Mouse (Mus musculus) spleen, postnatal 14 days (tissue): ENCODE results near the gene Klhl29.
"Not testable (repeated sequence)": the region's sequence is repeated elsewhere in the genome, so short reads cannot be mapped to it uniquely, and the experiment has no call there.

Experiments used
- DNase-seq, 2 experiments: peaks; one replicate each; pipeline ENCODE4 v3.0.0; 2021 to 2022; ENCODE audit warnings: low spot score in 2 of 2

Klhl29 gene

DNA sequence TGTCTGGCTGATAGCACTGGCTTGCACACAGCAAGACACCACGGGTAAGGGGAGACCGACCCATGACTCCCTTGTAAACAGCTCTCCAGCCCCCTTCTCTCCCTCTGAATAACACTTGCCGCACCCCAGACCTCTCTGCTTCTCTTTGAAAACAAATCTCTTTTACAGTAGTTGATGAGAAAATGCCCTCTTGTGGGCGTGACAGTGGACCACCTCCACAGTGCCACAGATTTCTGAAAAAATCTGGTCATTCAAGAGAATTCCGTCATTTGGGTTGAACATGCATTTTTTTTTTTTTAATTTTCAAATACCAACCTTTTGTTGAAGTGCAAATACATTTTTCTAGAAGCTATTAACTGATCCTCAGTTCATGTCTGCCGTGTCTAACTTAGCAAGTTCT lies 17.0 kb downstream of the Klhl29 start:
- no peak for DNase-seq

DNA sequence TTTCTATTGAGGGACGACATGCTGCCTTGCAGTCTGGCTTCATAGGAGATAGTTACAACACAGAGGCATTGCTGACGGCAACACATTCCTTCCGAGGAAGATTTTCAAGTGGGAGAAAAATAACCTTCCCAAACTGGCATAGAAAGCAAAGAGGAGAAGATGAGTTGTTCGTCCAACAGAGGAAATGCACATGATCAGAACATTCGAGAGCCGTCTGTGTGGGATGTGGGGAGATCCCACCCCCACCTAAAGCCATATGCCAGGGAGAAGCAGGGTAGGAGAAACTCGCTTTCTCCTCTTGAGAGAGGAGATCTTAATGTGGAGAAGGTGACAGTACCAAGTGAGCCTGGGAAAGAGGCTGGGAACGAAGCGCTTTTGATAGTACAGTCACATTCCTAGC lies 22.1 kb downstream of the Klhl29 start:
- no peak for DNase-seq

DNA sequence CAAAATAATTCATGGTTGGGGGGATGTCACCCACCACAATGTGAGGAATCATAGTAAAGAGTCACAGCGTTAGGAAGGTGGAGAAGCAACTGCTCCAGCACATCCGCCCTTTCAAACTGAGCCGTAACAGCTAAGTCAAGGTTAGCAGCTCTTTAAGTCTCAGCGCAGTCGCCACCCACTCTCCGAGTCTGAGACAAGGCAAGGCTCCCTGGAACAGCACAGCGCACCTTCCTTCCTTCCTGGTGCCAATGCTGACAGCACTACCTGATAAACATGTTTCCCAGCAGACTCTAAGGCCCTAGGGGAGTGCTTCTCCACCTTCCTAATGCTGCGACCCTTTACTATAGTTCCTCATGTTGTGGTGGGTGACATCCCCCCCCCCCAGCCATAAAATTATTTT lies 22.7 kb downstream of the Klhl29 start:
- no peak for DNase-seq

DNA sequence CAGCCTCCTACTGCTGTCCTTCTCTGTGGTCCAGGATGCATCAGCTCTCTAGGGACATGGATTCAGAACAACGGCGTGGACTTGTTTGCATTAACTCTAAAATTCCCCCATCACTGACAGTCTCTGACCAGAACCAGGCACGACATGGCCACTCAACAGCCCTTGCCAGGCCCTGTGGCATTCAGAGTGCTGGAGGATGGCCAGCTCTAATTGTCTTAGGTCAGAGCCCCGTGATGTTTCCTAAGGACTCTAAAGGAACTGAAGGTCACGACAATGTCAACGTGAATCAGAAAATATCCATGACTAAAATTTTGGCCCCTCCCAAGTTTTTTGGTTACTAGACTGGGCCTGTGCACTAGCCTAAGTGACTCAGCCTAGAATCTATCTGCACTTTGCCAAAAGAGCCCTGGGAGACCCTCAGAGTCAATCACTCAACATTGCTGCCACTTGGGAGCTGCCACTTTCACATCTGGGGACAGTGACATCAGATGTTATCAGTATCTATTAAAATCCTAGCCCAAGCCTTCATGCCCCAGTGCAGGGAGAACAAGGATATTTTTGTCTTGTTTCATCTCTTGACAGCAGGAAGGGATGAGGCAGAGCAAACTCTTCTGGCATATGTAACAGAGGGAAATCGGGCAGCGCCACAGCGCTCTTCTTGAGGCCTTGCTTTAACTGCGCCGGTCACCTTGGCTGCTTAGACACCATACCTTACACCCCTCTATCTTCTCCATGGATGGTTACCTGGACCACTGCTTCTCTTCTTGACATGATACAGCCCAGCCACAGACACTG lies 24.8 kb downstream of the Klhl29 start:
- no peak for DNase-seq

DNA sequence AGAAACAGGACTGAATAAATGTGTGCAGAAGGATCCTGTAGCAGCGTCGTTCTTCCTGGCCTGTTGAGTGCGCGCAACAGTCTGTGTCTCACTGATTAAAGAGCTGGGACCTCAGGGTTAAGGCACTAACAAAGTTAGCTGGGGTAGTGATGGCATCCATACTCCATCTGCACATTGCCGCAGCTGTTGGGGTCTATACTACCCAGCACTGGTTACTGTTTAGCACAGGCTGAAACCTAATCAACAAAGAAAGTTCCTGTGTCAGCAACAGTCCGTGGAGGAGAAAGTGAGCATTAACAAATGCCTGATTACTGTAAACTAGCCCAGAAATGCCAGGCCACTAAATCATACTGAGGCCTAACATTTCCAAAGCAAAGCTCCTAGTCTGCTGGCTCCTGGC lies 30.4 kb downstream of the Klhl29 start:
- DNase-seq: no peak

- not testable (repeated sequence) for DNase-seq
Observed at GRCm38 (mm10) chr12:5344457-5344856, 31.0 kb downstream of the Klhl29 start.

GRCm38 (mm10) chr12:5340151-5340603 lies 35.3 kb downstream of the Klhl29 start:
- no peak for DNase-seq

DNA sequence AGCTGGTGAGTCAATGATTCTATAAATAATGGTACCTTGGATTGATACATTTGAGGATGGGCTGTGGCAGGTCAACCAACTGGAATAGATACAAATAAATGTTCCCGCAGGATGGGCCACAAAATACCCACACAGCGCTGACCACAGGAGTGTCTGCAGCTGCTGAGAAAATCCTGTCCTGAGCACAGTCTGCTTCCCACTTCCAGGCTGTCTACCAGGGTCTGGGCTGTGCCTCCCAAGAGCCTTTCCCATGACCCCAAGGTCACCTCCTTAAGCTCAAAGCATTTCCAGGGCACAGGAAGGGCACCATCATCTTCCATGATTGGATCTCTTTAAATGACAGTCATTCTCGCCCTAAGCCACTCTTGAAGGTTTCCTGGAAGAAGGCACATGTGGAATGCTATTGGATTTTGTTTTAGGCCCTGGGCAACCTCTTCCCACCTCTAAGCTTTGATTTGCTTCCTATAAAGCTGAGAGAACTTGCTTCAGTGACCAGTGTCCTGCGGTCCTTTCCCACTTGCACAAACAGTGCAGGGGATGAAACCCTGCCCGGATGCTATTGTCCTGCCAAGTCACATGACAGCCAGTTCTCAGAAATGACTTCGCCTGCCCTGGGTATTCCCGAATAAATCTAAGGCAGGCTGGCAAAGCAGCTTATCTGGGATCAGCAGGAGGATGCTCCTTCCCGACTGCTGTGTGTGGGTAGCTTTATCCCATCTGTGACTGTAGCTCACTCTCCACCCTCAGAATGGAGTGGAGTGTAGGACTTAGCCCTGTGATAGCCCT lies 38.4 kb downstream of the Klhl29 start:
- no peak for DNase-seq

DNA sequence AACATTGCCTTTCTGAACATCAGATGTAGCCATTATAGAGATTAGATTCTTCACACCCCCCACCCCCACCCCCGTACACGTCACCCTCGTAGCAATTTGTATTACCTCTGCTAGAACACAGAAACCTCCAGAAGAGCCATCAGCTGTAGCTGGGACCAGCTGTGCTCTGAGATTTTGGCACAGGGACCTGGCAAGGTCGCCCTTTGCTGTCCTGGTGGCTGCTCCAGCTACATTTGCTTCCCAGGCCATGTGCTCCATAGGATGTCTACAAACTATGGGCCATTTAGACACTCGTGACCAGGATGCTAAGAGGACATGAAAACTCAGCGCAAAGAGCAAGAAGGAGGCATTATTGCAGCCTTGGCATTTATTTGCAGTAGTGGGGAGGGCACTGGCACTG lies 39.2 kb downstream of the Klhl29 start:
- no peak for DNase-seq

- no peak for DNase-seq
Observed at GRCm38 (mm10) chr12:5334956-5335355, 40.5 kb downstream of the Klhl29 start.

DNA sequence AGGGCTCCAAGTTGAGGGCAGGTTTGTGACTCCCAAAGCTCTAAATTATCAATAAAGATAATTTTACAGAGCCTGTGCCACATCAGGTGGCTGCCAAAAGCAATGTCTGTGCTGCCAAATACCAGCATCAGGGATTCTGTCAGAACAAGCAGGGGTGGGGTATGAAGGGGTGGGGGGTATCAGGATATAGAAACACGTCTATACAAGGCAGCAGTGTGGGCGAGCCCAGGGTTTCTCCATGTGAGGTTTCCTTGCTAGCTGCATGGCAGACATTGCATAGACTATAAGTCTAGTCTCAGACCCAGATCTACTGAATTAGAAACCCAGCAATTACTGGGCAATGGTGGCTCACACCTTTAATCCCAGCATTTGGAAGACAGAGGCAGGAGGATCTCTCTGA lies 41.3 kb downstream of the Klhl29 start:
- no peak for DNase-seq

DNA sequence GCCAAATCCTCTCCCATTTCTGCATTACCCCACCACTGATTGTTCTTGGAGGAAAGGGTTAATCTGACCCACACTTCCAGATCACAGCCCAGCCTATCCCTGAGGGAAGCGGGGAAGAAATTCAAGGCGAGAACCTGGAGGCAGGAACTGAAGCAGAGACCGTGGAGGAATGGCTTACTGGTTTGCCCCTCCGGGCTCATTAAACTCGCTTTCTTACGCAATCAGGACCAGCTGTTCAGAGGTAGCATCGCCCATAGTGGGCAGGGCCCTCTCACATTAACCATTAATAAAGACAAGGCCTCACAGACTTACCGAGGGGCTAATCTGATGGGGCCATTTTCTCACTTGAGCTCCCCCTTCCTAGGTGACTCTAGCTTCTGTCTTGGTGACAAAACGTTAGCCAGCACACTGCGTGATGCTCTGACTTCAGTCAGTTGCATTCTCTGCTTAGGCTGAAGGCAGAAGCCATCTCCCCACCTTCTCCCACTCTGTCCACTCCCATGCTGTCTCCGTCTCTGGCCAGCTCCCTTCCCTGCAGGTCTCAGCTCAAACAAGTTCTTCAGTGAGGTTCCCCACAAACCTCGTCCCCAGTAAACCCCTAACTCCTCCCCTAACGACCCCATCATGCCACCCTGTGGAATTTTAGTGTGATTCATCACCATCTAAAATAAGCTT lies 43.5 kb downstream of the Klhl29 start:
- DNase-seq: no peak

GRCm38 (mm10) chr12:5330496-5331070 lies 44.9 kb downstream of the Klhl29 start:
- no peak for DNase-seq

GRCm38 (mm10) chr12:5322444-5323087 lies 52.9 kb downstream of the Klhl29 start:
- DNase-seq: no peak

- DNase-seq: no peak
Observed at GRCm38 (mm10) chr12:5321017-5321416, 54.5 kb downstream of the Klhl29 start.

- no peak for DNase-seq
Observed at GRCm38 (mm10) chr12:5319359-5319973, 56.0 kb downstream of the Klhl29 start.

DNA sequence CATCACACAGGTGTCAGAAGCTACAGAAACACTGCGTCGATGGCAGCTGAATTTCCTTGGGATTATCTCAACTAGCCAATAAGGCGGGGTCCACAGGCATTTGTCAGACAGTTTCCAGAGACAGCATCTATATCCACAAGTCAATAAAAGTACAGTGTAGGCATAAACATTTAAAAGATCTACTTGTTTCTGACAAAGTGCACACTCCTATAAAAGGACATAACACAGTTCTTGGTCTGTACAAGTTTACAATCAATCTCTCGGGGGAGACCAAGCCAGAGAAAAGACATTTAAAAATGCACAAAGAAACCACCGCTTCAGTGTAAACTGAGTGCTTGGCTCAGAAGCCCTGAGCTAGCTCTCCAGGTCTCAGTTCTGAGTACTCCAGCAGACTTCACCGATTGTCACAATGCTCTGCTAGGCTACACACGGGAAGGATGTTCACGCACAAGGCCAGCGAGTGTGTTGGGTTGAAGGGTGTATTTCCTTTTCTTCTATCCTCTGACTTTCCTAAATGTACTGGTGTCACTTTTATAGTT lies 59.4 kb downstream of the Klhl29 start:
- DNase-seq: no peak

DNA sequence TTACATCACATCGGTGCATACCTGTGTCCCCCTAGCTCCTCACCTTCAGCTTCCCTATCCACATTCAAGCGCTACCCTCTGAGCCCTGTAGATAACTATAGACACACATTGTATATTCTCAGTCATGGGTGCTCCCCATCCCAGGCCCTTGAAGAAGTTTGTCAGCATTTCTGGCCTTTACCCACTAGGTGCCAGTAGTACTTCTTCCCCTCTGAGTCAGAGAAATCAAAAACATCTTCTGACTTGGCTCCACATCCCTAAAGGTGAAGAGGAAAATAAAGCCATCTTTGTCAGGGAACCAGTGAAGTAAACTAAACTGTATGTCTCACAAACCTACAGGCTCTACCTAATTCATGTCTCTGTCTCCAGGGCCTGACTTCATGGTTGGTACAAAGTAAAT lies 67.6 kb downstream of the Klhl29 start:
- no peak for DNase-seq

DNA sequence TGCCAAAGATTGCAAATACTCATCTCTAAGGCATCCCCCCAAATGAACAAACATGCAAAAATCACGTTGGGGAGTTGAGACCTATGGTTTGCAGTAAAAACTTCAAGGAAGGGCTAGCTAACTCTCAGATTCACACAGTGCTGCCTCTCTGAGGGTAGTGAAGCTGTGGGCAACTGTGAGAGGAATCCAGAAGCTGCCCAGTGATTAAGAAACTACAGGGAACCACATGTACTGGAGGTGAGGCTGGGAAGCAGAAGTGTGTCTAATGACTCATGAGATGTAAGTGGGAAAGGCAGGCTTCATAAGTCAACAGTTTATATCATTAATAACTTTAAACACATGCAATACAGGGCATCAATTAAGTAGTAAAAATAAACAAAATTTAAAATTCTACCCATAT lies 70.0 kb downstream of the Klhl29 start:
- DNase-seq: no peak

DNA sequence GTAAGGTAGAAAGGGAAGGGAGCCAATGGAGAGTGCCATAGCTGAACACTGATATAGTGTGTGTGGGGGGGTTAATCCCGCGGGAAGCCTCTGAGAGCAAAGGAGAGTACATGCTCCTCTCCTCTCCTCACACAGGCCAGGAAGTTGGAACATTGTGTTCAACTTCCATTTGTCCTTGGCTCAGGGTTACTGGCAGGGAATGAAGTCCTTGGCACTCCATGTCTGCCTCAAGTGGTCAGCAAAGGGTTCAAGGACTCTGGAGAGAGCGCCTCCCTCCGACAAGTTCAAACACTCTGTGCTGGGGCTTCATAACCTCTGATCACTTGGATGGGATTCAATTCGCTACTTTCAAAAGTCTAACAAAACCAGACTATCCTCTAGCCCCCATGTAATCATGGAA lies 71.6 kb downstream of the Klhl29 start:
- DNase-seq: no peak

GRCm38 (mm10) chr12:5303100-5303499 lies 72.4 kb downstream of the Klhl29 start:
- DNase-seq: no peak
